Mouse (Mus musculus): ENCODE results near the gene Tapbp.
A peak's percentile ranks its signal among the peaks of the same experiment; 100 is the strongest.

DNA sequence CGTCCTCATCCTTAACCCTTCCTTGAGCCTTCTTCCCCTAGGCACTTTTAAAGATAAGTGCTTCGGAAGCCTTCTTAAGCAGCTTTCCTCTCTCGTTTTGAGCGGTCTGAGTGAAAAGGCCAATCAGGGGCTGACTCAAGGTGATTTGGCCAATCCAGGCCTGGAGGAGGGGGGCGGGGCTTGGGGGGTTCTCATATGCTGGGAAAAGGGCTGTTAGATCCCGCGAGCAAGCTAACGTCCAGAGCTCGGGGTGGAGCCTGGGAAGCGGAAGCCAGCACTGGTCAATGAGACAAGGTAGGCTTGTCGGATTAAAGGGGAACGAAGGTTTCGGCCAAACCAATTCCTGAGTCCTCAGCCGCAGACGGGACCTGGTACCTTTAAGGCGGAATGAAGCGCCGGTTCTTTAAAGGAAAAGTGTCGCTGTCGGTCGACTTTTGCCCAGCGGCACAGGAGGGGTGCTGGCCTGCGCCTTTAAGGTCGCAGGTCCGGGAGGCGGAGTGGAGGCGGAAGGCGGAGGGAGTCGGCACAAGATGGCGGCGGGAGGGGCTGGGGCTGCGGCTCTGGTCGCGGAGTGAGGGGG is at the start of gene Tapbp, which contains the start of gene Zbtb22:
- TF ChIP-seq NANOG (IDR thresholded peaks at IDR 0.05; ENCODE audit: borderline replicate concordance, low read length) (peak; percentile 40; the same call in 1 of the 2 replicates), CTCF (conservative IDR thresholded peaks at IDR 0.05; ENCODE audit: low read length) (no peak)

Measured in E14TG2a.4 (cell line).